16 mouse cellular contexts compared by ENCODE assay signal in the genomic region with DNA sequence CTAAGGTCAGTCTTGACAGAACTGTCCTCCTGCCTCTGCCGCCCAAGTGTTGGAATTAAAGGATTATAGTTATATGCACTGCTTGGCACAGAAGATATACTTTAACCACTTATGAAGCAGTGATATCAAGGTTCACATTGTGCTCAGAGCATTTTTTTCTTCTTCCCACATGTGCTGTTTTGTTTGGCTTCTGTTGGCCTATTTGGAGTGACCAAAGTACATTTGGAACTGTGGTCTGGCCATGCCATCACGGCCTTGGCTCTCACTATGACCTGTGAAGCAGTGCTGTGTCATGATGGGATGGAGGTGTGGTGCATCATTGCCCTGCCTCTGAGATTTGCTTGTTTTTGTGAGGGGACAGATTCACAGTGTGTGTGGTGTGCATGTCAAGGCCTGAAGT. TPM values are rescaled to one million over a fixed set of nuclear protein-coding genes. Genes with fewer than 3 reads are reported as not detected.
DNase-seq lines count a peak whose midpoint lies in the region; ATAC-seq and TF ChIP-seq lines count a peak whose summit lies in the region.
"Had no signal": no experiment of that assay in that cellular context is flagged by ENCODE, and none has a peak within 500 bp of the region (broad histone marks: within the 10 kb centered on the region; RNA-seq: fewer than 3 reads in every experiment).

No protein-coding gene starts in this region.

- no peaks in the 10 kb centered on the region for H3K9me3 ChIP-seq in liver, embryonic 13.5 days (replicated peaks)
- H3K9me3 ChIP-seq: forebrain, embryonic 13.5 days; midbrain, embryonic 12.5 days; stomach, embryonic 15.5 days had no signal

- no peaks in the 10 kb centered on the region for H3K27me3 ChIP-seq in kidney, adult 2 months (replicated peaks; ENCODE audit: control insufficient read depth, insufficient read depth, low read length)
- H3K27me3 ChIP-seq in liver, embryonic 13.5 days, result no peaks in the 10 kb centered on the region
- H3K27me3 ChIP-seq: forebrain, embryonic 13.5 days; midbrain, embryonic 12.5 days; stomach, embryonic 15.5 days had no signal

- TF ChIP-seq CTCF in kidney, adult 2 months (conservative IDR thresholded peaks at IDR 0.05; ENCODE audit: insufficient read depth, insufficient read length, low read depth, low read length), result no peak

- peak; percentile 86 for DNase-seq in heart, adult 11 months
- DNase-seq in heart, postnatal 4 days, result no peak
- peak; percentile 90 for DNase-seq in kidney, adult 2 months
- DNase-seq in kidney, postnatal 4 days, result no peak
- DNase-seq in liver, embryonic 13.5 days, result no peak
- no peak for DNase-seq in cerebellum, postnatal 36 days
- DNase-seq in layer of hippocampus, postnatal 10 days (ENCODE audit: low spot score in 2 of 2), result no peak
- DNase-seq: cerebellum, adult 9-11 months; gastrocnemius, postnatal 36 days; layer of hippocampus, postnatal 36 days; lung, postnatal 36 days; thymus, postnatal 36 days had no signal

- no peaks in the 10 kb centered on the region for H3K36me3 ChIP-seq in kidney, adult 2 months (ENCODE audit: control insufficient read depth, insufficient read depth, low read length)
- H3K36me3 ChIP-seq in liver, embryonic 13.5 days, result peaks cover 20% of the 10 kb centered on the region

- WGBS in kidney, adult 2 months, result 51% methylated on average over 2 of the region's 2 CpGs
- WGBS in liver, embryonic 13.5 days (ENCODE audit: insufficient replicate concordance), result 67% methylated on average over 2 of the region's 2 CpGs

- H3K27ac ChIP-seq in kidney, adult 2 months (ENCODE audit: insufficient read depth, low read depth, low read length), result peak overlapping the region; percentile 29; the same call in 1 of the 2 replicates
- no peak overlapping the region for H3K27ac ChIP-seq in liver, embryonic 13.5 days
- H3K27ac ChIP-seq: forebrain, embryonic 13.5 days; midbrain, embryonic 12.5 days; stomach, embryonic 15.5 days had no signal

- no peak overlapping the region for H3K9ac ChIP-seq in liver, embryonic 13.5 days
- H3K9ac ChIP-seq: forebrain, embryonic 13.5 days; midbrain, embryonic 12.5 days; stomach, embryonic 15.5 days had no signal

- 0 out of 2 replicates have a peak, but pooled peaks cover 4% of the 10 kb centered on the region for H3K4me1 ChIP-seq in kidney, adult 2 months (ENCODE audit: control insufficient read depth, insufficient read depth, low read length)
- H3K4me1 ChIP-seq in liver, embryonic 13.5 days (replicated peaks), result peaks cover 15% of the 10 kb centered on the region
- H3K4me1 ChIP-seq: forebrain, embryonic 13.5 days; midbrain, embryonic 12.5 days; stomach, embryonic 15.5 days had no signal

- TF ChIP-seq POLR2A in kidney, adult 2 months (IDR thresholded peaks at IDR 0.05; ENCODE audit: low read depth, low read length), result no peak

- no peak overlapping the region for H3K4me3 ChIP-seq in kidney, adult 2 months (ENCODE audit: insufficient read depth, low read depth, low read length)
- H3K4me3 ChIP-seq in liver, embryonic 13.5 days (replicated peaks), result no peak overlapping the region
- H3K4me3 ChIP-seq: forebrain, embryonic 13.5 days; midbrain, embryonic 12.5 days; stomach, embryonic 15.5 days had no signal

- peak; percentile 60 for ATAC-seq in erythroblast, adult 5-6 weeks (replicated peaks; ENCODE audit: low FRiP score, poor library complexity, severe bottlenecking)
- ATAC-seq in liver, embryonic 13.5 days (ENCODE audit: low read depth), result peak; percentile 48
- ATAC-seq: forebrain, embryonic 13.5 days had no signal

- no peak overlapping the region for H3K4me2 ChIP-seq in liver, embryonic 13.5 days
- H3K4me2 ChIP-seq: forebrain, embryonic 13.5 days; midbrain, embryonic 12.5 days; stomach, embryonic 15.5 days had no signal

RNA-seq across cellular contexts. Expression of gene Ddc, which starts 30.6 kb away (rescaled TPM):
- total RNA-seq in heart, postnatal 4 days (2021), result 10 to 100 TPM; 44.6 to 51.4 TPM
- polyA plus RNA-seq in kidney, adult 2 months (2012; rRNA removed), result 96.2 and 103 TPM in 2 replicates
- total RNA-seq in erythroblast, adult 5-6 weeks (2015; ENCODE audit: low replicate concordance), result not detected in 2 replicates
- not detected in 2 replicates for total RNA-seq in erythroblast, adult 5-6 weeks (2017; ENCODE audit: low replicate concordance)
- polyA plus RNA-seq in liver, embryonic 13.5 days (2015; fragmentation: Nextera tagmentation; extraction: Ambion mirVana), result 9.7 and 11.3 TPM in 2 replicates
- 1 to 10 TPM; 7.1 to 8.9 TPM for total RNA-seq in layer of hippocampus, postnatal 10 days (2021)

Comparison
In these comparisons a context has a peak if more than half of its experiments do, and no peak if none do; other contexts are left out.
1. DNase-seq: peak in heart, adult 11 months (single experiment) and kidney, adult 2 months (single experiment); none in heart, postnatal 4 days (single experiment), kidney, postnatal 4 days (0 of 2), liver, embryonic 13.5 days (single experiment), cerebellum, postnatal 36 days (0 of 2) and layer of hippocampus, postnatal 10 days (0 of 2).
2. RNA of gene Ddc, which starts 30.6 kb away (total RNA-seq): 44.6 to 51.4 TPM in heart, postnatal 4 days and 7.1 to 8.9 TPM in layer of hippocampus, postnatal 10 days; not detected in erythroblast, adult 5-6 weeks; every median in the first group is over 4 times any median in the second.